Mouse (Mus musculus): Measurements from ENCODE around the gene Tmem117. TPM values are rescaled to one million over a fixed set of nuclear protein-coding genes. Genes with fewer than 3 reads are reported as not detected.

Tmem117 gene
- polyA plus RNA-seq, 1 experiment from 2014 or later, result 8.6 TPM

GRCm38 (mm10) chr15:94859641-94860040 lies 230.6 kb downstream of the Tmem117 start:
- H3K9ac ChIP-seq, result no peak overlapping the region
- ATAC-seq (ENCODE audit: low read depth), result peak; percentile 80
- no peak overlapping the region for H3K27ac ChIP-seq (replicated peaks)
- H3K4me1 ChIP-seq (replicated peaks), result peaks cover 6% of the 10 kb centered on the region; the same call in 1 of the 2 replicates
- 50% methylated on average over 6 of the region's 6 CpGs for WGBS
- no peaks in the 10 kb centered on the region for H3K9me3 ChIP-seq
- peaks cover 9% of the 10 kb centered on the region; the same call in 1 of the 2 replicates for H3K27me3 ChIP-seq
- H3K4me2 ChIP-seq, result no peak overlapping the region
- no peak overlapping the region for H3K4me3 ChIP-seq
- no peaks in the 10 kb centered on the region for H3K36me3 ChIP-seq

- Histone ChIP-seq H3K27ac (replicated peaks) (no peak overlapping the region), H3K36me3 (no peaks in the 10 kb centered on the region), H3K27me3 (0 out of 2 replicates have a peak, but pooled peaks cover under 1% of the 10 kb centered on the region), H3K9ac (no peak overlapping the region), H3K4me2 (no peak overlapping the region), H3K4me3 (no peak overlapping the region), H3K4me1 (replicated peaks) (peaks cover 6% of the 10 kb centered on the region; the same call in 1 of the 2 replicates), H3K9me3 (no peaks in the 10 kb centered on the region)
- no peak for ATAC-seq (ENCODE audit: low read depth)
- WGBS, result 96% methylated on average over 2 of the region's 2 CpGs
Observed at GRCm38 (mm10) chr15:94861173-94861572, 232.1 kb downstream of the Tmem117 start.

GRCm38 (mm10) chr15:94864134-94864533 lies 235.1 kb downstream of the Tmem117 start:
- Histone ChIP-seq H3K36me3 (no peaks in the 10 kb centered on the region), H3K27ac (replicated peaks) (no peak overlapping the region; the same call in 1 of the 2 replicates), H3K4me2 (no peak overlapping the region), H3K27me3 (no peaks in the 10 kb centered on the region), H3K9ac (no peak overlapping the region), H3K4me3 (no peak overlapping the region), H3K4me1 (replicated peaks) (peaks cover 6% of the 10 kb centered on the region; the same call in 1 of the 2 replicates), H3K9me3 (no peaks in the 10 kb centered on the region)
- no peak for ATAC-seq (ENCODE audit: low read depth)
- WGBS, result 31% methylated on average over 1 of the region's 1 CpGs

- no peaks in the 10 kb centered on the region for H3K36me3 ChIP-seq
- H3K9ac ChIP-seq, result no peak overlapping the region
- no peaks in the 10 kb centered on the region for H3K9me3 ChIP-seq
- ATAC-seq (ENCODE audit: low read depth), result no peak
- H3K4me3 ChIP-seq, result no peak overlapping the region
- no peaks in the 10 kb centered on the region for H3K27me3 ChIP-seq
- WGBS, result 72% methylated on average over 5 of the region's 5 CpGs
- H3K4me1 ChIP-seq (replicated peaks), result peaks cover 6% of the 10 kb centered on the region; the same call in 1 of the 2 replicates
- no peak overlapping the region for H3K27ac ChIP-seq (replicated peaks)
- H3K4me2 ChIP-seq, result no peak overlapping the region
Observed at GRCm38 (mm10) chr15:94868372-94868771, 239.3 kb downstream of the Tmem117 start.

GRCm38 (mm10) chr15:94885026-94885425 lies 256.0 kb downstream of the Tmem117 start:
- H3K27ac ChIP-seq (replicated peaks), result no peak overlapping the region
- H3K4me2 ChIP-seq, result no peak overlapping the region
- ATAC-seq (ENCODE audit: low read depth), result no peak
- no peaks in the 10 kb centered on the region for H3K4me1 ChIP-seq (replicated peaks)
- no peak overlapping the region for H3K9ac ChIP-seq
- H3K36me3 ChIP-seq, result no peaks in the 10 kb centered on the region
- H3K27me3 ChIP-seq, result no peaks in the 10 kb centered on the region
- no peaks in the 10 kb centered on the region for H3K9me3 ChIP-seq
- WGBS, result 78% methylated on average over 4 of the region's 4 CpGs
- no peak overlapping the region for H3K4me3 ChIP-seq

GRCm38 (mm10) chr15:94893201-94893600 lies 264.2 kb downstream of the Tmem117 start:
- Histone ChIP-seq H3K4me1 (replicated peaks) (no peaks in the 10 kb centered on the region), H3K27ac (replicated peaks) (no peak overlapping the region), H3K4me3 (no peak overlapping the region), H3K36me3 (no peaks in the 10 kb centered on the region), H3K9me3 (no peaks in the 10 kb centered on the region), H3K4me2 (no peak overlapping the region), H3K9ac (no peak overlapping the region), H3K27me3 (no peaks in the 10 kb centered on the region)
- WGBS, result 84% methylated on average over 1 of the region's 1 CpGs
- ATAC-seq (ENCODE audit: low read depth), result no peak

- H3K9me3 ChIP-seq, result no peaks in the 10 kb centered on the region
- WGBS, result 60% methylated on average over 5 of the region's 5 CpGs
- H3K9ac ChIP-seq, result no peak overlapping the region
- H3K4me1 ChIP-seq (replicated peaks), result no peaks in the 10 kb centered on the region
- no peak overlapping the region for H3K4me2 ChIP-seq
- no peak overlapping the region for H3K4me3 ChIP-seq
- H3K27me3 ChIP-seq, result no peaks in the 10 kb centered on the region
- H3K36me3 ChIP-seq, result no peaks in the 10 kb centered on the region
- no peak overlapping the region for H3K27ac ChIP-seq (replicated peaks)
- no peak for ATAC-seq (ENCODE audit: low read depth)
Observed at GRCm38 (mm10) chr15:94894086-94894485, 265.1 kb downstream of the Tmem117 start.

GRCm38 (mm10) chr15:94895681-94896080 lies 266.6 kb downstream of the Tmem117 start:
- Histone ChIP-seq H3K9ac (no peak overlapping the region), H3K27me3 (no peaks in the 10 kb centered on the region), H3K4me1 (replicated peaks) (no peaks in the 10 kb centered on the region), H3K36me3 (no peaks in the 10 kb centered on the region), H3K9me3 (no peaks in the 10 kb centered on the region), H3K4me2 (no peak overlapping the region), H3K4me3 (no peak overlapping the region), H3K27ac (replicated peaks) (no peak overlapping the region)
- WGBS, result 92% methylated on average over 11 of the region's 11 CpGs
- ATAC-seq (ENCODE audit: low read depth), result no peak

- Histone ChIP-seq H3K27me3 (no peaks in the 10 kb centered on the region), H3K36me3 (no peaks in the 10 kb centered on the region), H3K4me2 (no peak overlapping the region), H3K27ac (replicated peaks) (no peak overlapping the region), H3K4me3 (no peak overlapping the region), H3K9ac (no peak overlapping the region), H3K4me1 (replicated peaks) (peaks cover 17% of the 10 kb centered on the region), H3K9me3 (no peaks in the 10 kb centered on the region)
- 86% methylated on average over 1 of the region's 1 CpGs for WGBS
- ATAC-seq (ENCODE audit: low read depth), result no peak
Observed at GRCm38 (mm10) chr15:94903188-94903587, 274.2 kb downstream of the Tmem117 start.

- ATAC-seq (ENCODE audit: low read depth), result peak; percentile 89
- no peaks in the 10 kb centered on the region for H3K36me3 ChIP-seq
- WGBS, result 22% methylated on average over 11 of the region's 11 CpGs
- peak overlapping the region; percentile 57; the same call in 1 of the 2 replicates for H3K27ac ChIP-seq (replicated peaks)
- H3K4me3 ChIP-seq, result no peak overlapping the region
- no peak overlapping the region for H3K9ac ChIP-seq
- H3K4me1 ChIP-seq (replicated peaks), result peaks cover 17% of the 10 kb centered on the region
- no peaks in the 10 kb centered on the region for H3K27me3 ChIP-seq
- H3K9me3 ChIP-seq, result no peaks in the 10 kb centered on the region
- 0 out of 2 replicates have a peak overlapping the region, but pooled peaks have one; percentile 4 for H3K4me2 ChIP-seq
Observed at GRCm38 (mm10) chr15:94904672-94905407, 275.8 kb downstream of the Tmem117 start.

- H3K27ac ChIP-seq (replicated peaks), result no peak overlapping the region
- 24% methylated on average over 1 of the region's 1 CpGs for WGBS
- peaks cover 20% of the 10 kb centered on the region for H3K4me1 ChIP-seq (replicated peaks)
- no peak for ATAC-seq (ENCODE audit: low read depth)
- no peaks in the 10 kb centered on the region for H3K36me3 ChIP-seq
- no peak overlapping the region for H3K4me3 ChIP-seq
- H3K27me3 ChIP-seq, result no peaks in the 10 kb centered on the region
- H3K4me2 ChIP-seq, result no peak overlapping the region
- H3K9me3 ChIP-seq, result no peaks in the 10 kb centered on the region
- no peak overlapping the region for H3K9ac ChIP-seq
Observed at GRCm38 (mm10) chr15:94921672-94922071, 292.6 kb downstream of the Tmem117 start.

- peaks cover 42% of the 10 kb centered on the region for H3K4me1 ChIP-seq (replicated peaks)
- 47% methylated on average over 5 of the region's 5 CpGs for WGBS
- H3K27me3 ChIP-seq, result no peaks in the 10 kb centered on the region
- H3K27ac ChIP-seq (replicated peaks), result peak overlapping the region; percentile 13; the same call in 1 of the 2 replicates
- ATAC-seq (ENCODE audit: low read depth), result no peak
- H3K36me3 ChIP-seq, result no peaks in the 10 kb centered on the region
- no peaks in the 10 kb centered on the region for H3K9me3 ChIP-seq
- H3K4me2 ChIP-seq, result no peak overlapping the region
- H3K9ac ChIP-seq, result no peak overlapping the region
- no peak overlapping the region for H3K4me3 ChIP-seq
Observed at GRCm38 (mm10) chr15:94927986-94928385, 299.0 kb downstream of the Tmem117 start.

Data from neural tube, embryonic 13.5 days (tissue).